Mouse (Mus musculus): ENCODE results near the gene Rgs3. TPM values are rescaled to one million over a fixed set of nuclear protein-coding genes. Genes with fewer than 3 reads are reported as not detected.

Gene Rgs3
- polyA plus RNA-seq, 1 experiment from 2014 or later = 5.7 TPM

DNA sequence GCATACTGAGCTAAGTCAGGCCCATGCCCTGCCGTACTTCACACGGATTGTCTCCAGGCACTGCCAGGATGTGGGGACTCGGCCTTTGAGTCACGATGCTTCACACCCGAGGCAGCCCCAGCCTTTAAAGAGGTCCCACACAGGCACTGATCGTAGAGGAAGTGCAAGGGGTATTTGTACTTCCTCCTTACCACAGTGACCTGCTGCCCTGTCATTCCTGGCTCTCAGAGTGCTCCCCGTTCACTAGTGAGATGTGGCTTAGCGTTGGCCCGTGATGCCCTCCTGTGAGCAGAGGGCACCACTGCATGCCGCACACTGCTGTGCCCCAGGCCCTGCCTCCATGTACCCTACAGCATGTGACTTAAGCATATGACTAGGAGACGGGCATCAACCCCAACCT is 121.8 kb downstream of the Rgs3 start:
- Histone ChIP-seq H3K27ac (no peak overlapping the region), H3K9me3 (replicated peaks) (no peaks in the 10 kb centered on the region), H3K36me3 (no peaks in the 10 kb centered on the region), H3K9ac (no peak overlapping the region), H3K27me3 (no peaks in the 10 kb centered on the region), H3K4me1 (replicated peaks) (peaks cover 24% of the 10 kb centered on the region), H3K4me3 (replicated peaks) (no peak overlapping the region), H3K4me2 (no peak overlapping the region)
- no peak for ATAC-seq (ENCODE audit: low read depth)
- WGBS (ENCODE audit: insufficient replicate concordance) = 28% methylated on average over 11 of the region's 11 CpGs
- DNase-seq = no peak

DNA sequence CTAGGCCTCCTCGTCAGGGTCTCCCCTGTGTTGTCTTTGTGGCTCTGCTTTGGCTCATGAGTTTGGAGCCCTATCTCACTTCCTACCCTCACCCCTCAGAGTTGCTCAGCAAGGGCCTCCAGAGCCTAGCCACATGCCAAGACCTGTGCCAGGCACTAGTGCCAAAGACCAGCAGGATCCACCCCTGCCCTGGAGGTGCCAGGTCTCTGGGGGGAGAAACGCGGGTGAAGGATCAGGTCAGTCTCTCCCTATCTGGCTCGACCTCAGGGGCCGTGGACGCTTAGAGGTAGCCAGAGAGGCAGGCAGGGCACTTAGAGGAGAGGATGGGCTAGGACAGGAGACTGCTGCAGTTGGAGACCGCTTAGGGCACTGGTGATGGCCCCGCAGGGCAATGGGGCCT is 122.7 kb downstream of the Rgs3 start:
- ATAC-seq (ENCODE audit: low read depth) (no peak), DNase-seq (no peak)
- H3K9ac ChIP-seq = no peak overlapping the region
- H3K9me3 ChIP-seq (replicated peaks) = no peaks in the 10 kb centered on the region
- no peak overlapping the region for H3K4me2 ChIP-seq
- no peaks in the 10 kb centered on the region for H3K27me3 ChIP-seq
- H3K4me1 ChIP-seq (replicated peaks) = peaks cover 27% of the 10 kb centered on the region
- WGBS (ENCODE audit: insufficient replicate concordance) = 69% methylated on average over 8 of the region's 8 CpGs
- H3K4me3 ChIP-seq (replicated peaks) = no peak overlapping the region
- H3K36me3 ChIP-seq = no peaks in the 10 kb centered on the region
- H3K27ac ChIP-seq = no peak overlapping the region

DNA sequence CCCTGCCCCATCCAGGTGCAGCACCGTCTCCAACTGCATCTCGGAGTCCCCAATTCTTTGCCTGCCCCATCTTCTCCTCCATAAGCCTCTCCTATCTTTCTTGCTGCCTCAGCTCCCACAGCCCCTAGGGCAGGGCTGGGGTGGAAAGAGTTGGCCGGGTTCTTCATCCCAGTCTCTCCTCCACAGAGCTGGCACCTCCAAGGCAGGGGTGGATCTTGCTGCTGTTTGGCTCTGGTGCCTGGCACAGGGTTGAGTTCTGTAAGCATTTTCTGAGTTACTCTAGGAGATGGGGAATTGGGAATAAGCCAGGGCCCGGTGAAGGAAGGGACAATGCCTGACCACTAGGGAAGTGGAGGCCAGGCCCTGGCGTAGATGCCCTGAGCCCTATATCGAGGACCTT is 123.5 kb downstream of the Rgs3 start:
- Histone ChIP-seq H3K27me3 (no peaks in the 10 kb centered on the region), H3K27ac (no peak overlapping the region), H3K4me3 (replicated peaks) (no peak overlapping the region), H3K9me3 (replicated peaks) (no peaks in the 10 kb centered on the region), H3K4me1 (replicated peaks) (peaks cover 27% of the 10 kb centered on the region), H3K4me2 (no peak overlapping the region), H3K9ac (no peak overlapping the region), H3K36me3 (no peaks in the 10 kb centered on the region)
- ATAC-seq (ENCODE audit: low read depth) (no peak), DNase-seq (no peak)
- WGBS (ENCODE audit: insufficient replicate concordance) = 77% methylated on average over 6 of the region's 6 CpGs

DNA sequence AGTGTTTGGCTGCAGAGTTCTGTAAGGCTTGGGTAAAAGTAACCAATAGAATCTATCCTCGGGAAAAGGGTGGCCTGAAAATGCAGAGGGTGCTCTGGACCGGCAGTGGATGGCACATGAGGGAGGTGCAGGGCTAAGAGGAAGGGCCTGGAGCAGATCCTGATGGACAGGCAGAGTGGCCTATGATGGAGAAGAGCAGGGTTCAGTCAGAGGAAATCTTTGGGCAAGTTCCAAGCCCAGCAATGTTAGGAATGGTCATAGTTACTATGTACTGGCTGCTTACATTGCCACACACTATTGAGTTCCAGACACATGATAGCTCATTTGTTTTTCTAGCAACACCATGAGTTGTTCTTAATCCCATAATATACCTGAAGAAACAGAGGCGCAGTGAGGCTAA is 124.7 kb downstream of the Rgs3 start:
- Histone ChIP-seq H3K4me2 (no peak overlapping the region), H3K27ac (no peak overlapping the region), H3K9me3 (replicated peaks) (no peaks in the 10 kb centered on the region), H3K4me3 (replicated peaks) (no peak overlapping the region), H3K9ac (no peak overlapping the region), H3K36me3 (no peaks in the 10 kb centered on the region), H3K4me1 (replicated peaks) (peaks cover 27% of the 10 kb centered on the region), H3K27me3 (no peaks in the 10 kb centered on the region)
- ATAC-seq (ENCODE audit: low read depth) (no peak), DNase-seq (no peak)
- 59% methylated on average over 3 of the region's 3 CpGs for WGBS (ENCODE audit: insufficient replicate concordance)

DNA sequence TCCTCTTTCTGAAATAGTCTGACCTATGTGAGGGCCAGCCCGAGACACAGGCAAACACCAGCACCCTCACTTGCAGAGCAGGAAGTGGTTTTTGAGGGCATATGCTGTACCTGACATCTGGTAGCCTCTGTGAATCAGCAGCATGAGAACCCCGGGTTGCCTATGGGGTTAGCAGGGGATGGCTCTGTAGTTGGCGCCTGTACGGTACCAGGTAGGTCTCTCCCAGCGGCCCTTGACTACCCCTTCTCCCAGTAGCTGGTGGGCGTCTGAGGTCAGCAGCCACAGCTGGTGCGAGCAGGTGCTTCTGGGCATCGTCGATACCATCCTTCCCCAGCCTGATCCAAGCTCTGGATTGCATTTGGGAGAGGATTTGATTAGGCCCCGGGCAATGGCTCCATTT is 125.6 kb downstream of the Rgs3 start:
- Histone ChIP-seq H3K36me3 (no peaks in the 10 kb centered on the region), H3K4me3 (replicated peaks) (no peak overlapping the region), H3K9ac (no peak overlapping the region), H3K4me1 (replicated peaks) (peaks cover 27% of the 10 kb centered on the region), H3K4me2 (no peak overlapping the region), H3K27me3 (no peaks in the 10 kb centered on the region), H3K9me3 (replicated peaks) (no peaks in the 10 kb centered on the region), H3K27ac (no peak overlapping the region)
- DNase-seq = no peak
- WGBS (ENCODE audit: insufficient replicate concordance) = 33% methylated on average over 10 of the region's 10 CpGs
- ATAC-seq (ENCODE audit: low read depth) = no peak

DNA sequence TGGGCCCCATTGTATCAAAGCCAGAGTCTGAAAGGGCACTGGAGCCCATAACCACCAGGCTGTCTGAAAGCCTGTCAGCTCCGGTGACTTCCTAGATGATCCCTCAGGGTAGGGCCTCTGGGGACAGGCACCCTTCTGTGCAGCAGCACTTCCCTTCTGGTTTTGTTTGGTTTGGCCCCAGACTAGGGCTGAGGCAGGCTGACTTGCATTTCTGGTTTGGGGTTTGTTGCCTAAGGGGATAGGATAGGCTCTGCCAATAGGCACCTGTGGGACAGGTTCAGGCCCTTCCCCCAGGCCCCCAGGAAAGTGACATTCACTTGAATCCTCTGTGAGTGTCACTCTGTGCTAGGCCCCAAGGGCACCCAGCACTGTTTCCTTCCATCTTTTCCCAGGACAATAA is 127.1 kb downstream of the Rgs3 start:
- H3K27ac ChIP-seq = no peak overlapping the region; the same call in 1 of the 2 replicates
- no peak for ATAC-seq (ENCODE audit: low read depth)

DNA sequence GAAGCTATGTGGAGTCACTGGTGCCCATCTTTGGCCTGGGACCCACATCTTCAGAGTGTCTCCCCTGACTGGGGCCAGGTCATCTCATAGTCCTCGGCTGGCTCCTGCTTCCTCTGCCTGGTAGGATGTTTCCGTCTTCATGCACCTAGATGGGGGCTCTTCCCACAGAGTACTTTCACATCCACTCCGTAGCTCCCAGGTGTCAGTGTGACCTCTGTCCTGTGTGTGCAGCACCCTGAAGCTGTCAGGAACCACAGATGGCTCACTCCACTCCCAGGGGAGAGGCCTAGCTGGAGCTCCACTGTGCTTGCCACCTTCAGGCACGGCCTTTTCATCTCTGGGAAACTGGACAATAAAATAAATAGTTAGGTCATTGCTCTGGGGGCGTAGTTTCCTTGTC is 128.5 kb downstream of the Rgs3 start:
- no peaks in the 10 kb centered on the region for H3K9me3 ChIP-seq (replicated peaks)
- peaks cover 17% of the 10 kb centered on the region for H3K4me1 ChIP-seq (replicated peaks)
- H3K27ac ChIP-seq = no peak overlapping the region
- DNase-seq (no peak), ATAC-seq (ENCODE audit: low read depth) (no peak)
- H3K27me3 ChIP-seq = no peaks in the 10 kb centered on the region
- H3K4me3 ChIP-seq (replicated peaks) = no peak overlapping the region
- no peak overlapping the region for H3K4me2 ChIP-seq
- no peak overlapping the region for H3K9ac ChIP-seq
- 79% methylated on average over 5 of the region's 5 CpGs for WGBS (ENCODE audit: insufficient replicate concordance)
- no peaks in the 10 kb centered on the region for H3K36me3 ChIP-seq

More for the DNA sequence above, 127.1 kb downstream of the Rgs3 start:
- H3K9ac ChIP-seq = no peak overlapping the region
- no peak overlapping the region for H3K4me2 ChIP-seq
- H3K4me1 ChIP-seq (replicated peaks) = peaks cover 20% of the 10 kb centered on the region
- DNase-seq = no peak
- no peak overlapping the region for H3K4me3 ChIP-seq (replicated peaks)
- H3K36me3 ChIP-seq = no peaks in the 10 kb centered on the region
- no peaks in the 10 kb centered on the region for H3K27me3 ChIP-seq
- WGBS (ENCODE audit: insufficient replicate concordance) = 31% methylated on average over 1 of the region's 1 CpGs
- H3K9me3 ChIP-seq (replicated peaks) = no peaks in the 10 kb centered on the region

DNA sequence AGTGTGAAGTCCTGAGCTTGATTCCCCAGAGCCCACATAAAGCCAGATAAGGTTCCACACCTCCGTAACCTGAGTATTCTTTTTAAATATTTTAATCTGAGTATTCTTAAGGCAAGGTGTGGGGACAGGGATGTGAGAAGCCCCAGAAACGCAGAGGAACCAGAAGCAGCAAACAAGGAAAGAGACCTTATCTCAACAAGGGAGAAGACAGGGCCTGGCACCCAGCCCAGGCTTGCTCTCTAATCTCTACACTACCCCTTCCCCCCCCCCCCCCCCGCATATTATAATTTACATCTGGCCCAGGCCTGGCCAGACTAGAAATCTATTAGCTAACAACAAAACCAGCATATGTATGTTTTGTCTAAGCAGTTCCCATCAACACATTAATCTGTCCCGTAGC is 131.3 kb downstream of the Rgs3 start:
- H3K4me3 ChIP-seq (replicated peaks) = no peak overlapping the region
- no peak overlapping the region for H3K27ac ChIP-seq
- H3K9ac ChIP-seq = no peak overlapping the region
- no peak for ATAC-seq (ENCODE audit: low read depth)
- no peaks in the 10 kb centered on the region for H3K27me3 ChIP-seq
- no peaks in the 10 kb centered on the region for H3K9me3 ChIP-seq (replicated peaks)
- WGBS (ENCODE audit: insufficient replicate concordance) = 41% methylated on average over 4 of the region's 4 CpGs
- no peak for DNase-seq
- H3K4me2 ChIP-seq = no peak overlapping the region
- peaks cover 18% of the 10 kb centered on the region for H3K4me1 ChIP-seq (replicated peaks)
- no peaks in the 10 kb centered on the region for H3K36me3 ChIP-seq

DNA sequence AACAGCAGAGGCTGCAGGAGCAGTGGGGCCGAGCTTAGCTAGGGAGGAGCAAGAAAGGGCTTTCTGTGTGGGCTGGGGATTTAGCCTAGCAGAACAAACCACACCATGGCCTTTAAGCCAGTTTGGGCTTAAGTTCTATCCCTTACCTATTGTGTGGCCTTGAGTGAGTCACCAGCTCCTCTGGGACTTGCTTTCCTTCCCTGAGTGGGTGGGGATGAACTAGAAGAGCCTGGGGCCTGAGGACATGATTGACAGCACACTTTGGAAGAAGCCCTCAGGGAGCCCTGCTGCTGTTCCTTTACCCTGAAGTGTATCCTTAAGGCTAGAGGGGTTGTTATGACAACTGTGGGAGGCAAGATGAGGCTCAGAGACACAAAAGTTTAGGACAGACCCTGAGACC is 132.0 kb downstream of the Rgs3 start:
- no peak overlapping the region for H3K27ac ChIP-seq
- WGBS (ENCODE audit: insufficient replicate concordance) = 68% methylated on average over 1 of the region's 1 CpGs
- no peak overlapping the region for H3K9ac ChIP-seq
- H3K27me3 ChIP-seq = no peaks in the 10 kb centered on the region
- H3K36me3 ChIP-seq = no peaks in the 10 kb centered on the region
- no peak overlapping the region for H3K4me3 ChIP-seq (replicated peaks)
- H3K9me3 ChIP-seq (replicated peaks) = no peaks in the 10 kb centered on the region
- ATAC-seq (ENCODE audit: low read depth) = no peak
- H3K4me2 ChIP-seq = no peak overlapping the region
- DNase-seq = no peak
- H3K4me1 ChIP-seq (replicated peaks) = peaks cover 13% of the 10 kb centered on the region

DNA sequence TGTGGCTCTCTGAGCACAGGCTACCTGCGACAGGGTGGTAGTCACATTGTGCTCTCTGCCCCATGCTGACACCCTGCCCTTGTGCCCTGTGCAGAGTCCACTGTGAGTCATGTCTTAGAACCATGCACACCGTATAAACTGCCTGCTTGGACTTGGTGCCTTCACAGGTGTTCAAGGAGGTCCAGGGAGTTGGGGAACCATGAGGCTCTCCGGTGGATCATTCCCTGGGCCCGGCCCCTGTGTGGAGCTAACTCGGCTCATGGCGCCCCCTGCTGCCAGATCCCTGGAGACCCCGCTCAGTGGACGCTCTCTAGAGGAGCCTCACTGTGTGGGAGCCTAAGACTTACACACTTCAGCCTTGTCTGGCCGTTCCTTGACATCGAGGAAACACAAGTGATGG is 134.2 kb downstream of the Rgs3 start:
- Histone ChIP-seq H3K36me3 (no peaks in the 10 kb centered on the region), H3K4me2 (no peak overlapping the region), H3K9me3 (replicated peaks) (no peaks in the 10 kb centered on the region), H3K9ac (no peak overlapping the region), H3K27ac (no peak overlapping the region), H3K4me1 (replicated peaks) (peaks cover 12% of the 10 kb centered on the region; the same call in 1 of the 2 replicates), H3K27me3 (no peaks in the 10 kb centered on the region), H3K4me3 (replicated peaks) (no peak overlapping the region)
- ATAC-seq (ENCODE audit: low read depth) (peak; percentile 41; the same call in 1 of the 2 replicates), DNase-seq (no peak)
- 31% methylated on average over 10 of the region's 10 CpGs for WGBS (ENCODE audit: insufficient replicate concordance)

DNA sequence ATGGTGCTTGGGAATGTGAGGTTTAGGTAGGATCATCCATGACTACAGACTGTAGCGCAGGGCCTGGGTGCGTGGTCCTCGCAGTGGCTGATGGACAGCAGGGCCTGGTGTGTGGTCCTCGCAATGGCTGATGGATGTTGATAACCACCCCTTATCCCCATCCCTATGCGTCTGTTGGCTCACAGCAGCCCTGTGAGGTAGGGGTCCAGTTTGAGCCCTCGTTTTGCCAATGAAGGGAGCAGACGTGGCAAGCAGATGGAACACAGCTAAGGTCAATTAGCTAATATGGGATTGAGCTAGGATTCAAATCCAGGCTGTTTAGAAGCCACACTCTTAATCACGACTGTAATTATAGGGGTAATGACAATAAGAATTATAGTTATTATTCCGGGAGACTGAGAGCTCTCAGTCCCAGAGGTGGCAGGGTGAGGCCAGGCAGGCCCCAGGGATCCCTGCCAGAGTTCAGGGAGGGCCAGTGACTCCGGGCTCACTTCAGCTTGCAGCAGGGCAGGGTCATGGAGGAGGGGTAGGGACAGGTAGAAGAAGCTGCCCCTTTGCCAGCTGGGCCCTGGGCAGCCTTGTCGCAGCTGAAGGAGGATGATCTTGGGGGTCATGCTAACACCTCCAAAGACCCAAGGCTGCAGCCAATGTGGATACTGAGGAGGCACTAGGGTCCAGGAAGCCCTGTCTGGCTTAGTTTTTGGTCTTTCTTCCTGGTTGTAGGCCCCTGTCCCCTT is 135.2 kb downstream of the Rgs3 start:
- Histone ChIP-seq H3K4me2 (no peak overlapping the region), H3K27me3 (no peaks in the 10 kb centered on the region), H3K4me1 (replicated peaks) (peaks cover 12% of the 10 kb centered on the region), H3K36me3 (no peaks in the 10 kb centered on the region), H3K27ac (no peak overlapping the region), H3K4me3 (replicated peaks) (no peak overlapping the region), H3K9me3 (replicated peaks) (no peaks in the 10 kb centered on the region), H3K9ac (no peak overlapping the region)
- ATAC-seq (ENCODE audit: low read depth) (no peak), DNase-seq (no peak)
- WGBS (ENCODE audit: insufficient replicate concordance) = 62% methylated on average over 11 of the region's 11 CpGs

DNA sequence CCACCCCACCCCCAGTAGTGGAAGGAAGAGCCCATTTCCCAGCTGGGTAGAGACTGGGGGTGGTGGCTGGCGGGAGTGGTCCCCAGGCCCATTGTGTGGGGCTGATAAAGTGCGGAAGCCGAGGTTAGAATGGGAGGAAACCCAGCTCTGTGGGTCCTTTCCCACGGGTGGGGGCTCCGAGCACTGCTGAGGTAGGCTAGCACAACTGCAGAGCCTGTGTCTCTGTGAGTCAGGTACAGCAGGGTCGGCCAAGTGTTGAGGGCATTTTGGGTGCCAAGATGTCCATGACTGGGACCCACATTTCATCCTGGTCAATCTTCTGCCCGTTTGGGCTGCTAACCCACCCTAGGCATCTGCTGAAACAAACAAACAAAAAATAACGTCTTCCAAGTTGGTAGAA is 135.9 kb downstream of the Rgs3 start:
- 40% methylated on average over 8 of the region's 8 CpGs for WGBS (ENCODE audit: insufficient replicate concordance)
- H3K4me1 ChIP-seq (replicated peaks) = peaks cover 15% of the 10 kb centered on the region
- no peaks in the 10 kb centered on the region for H3K36me3 ChIP-seq
- no peaks in the 10 kb centered on the region for H3K27me3 ChIP-seq
- H3K9me3 ChIP-seq (replicated peaks) = no peaks in the 10 kb centered on the region
- ATAC-seq (ENCODE audit: low read depth) (no peak), DNase-seq (no peak)
- H3K4me2 ChIP-seq = no peak overlapping the region
- no peak overlapping the region for H3K27ac ChIP-seq
- no peak overlapping the region for H3K9ac ChIP-seq
- H3K4me3 ChIP-seq (replicated peaks) = no peak overlapping the region
